Mouse (Mus musculus): ENCODE results near the gene Grm1. TPM values are rescaled to one million over a fixed set of nuclear protein-coding genes. Genes with fewer than 3 reads are reported as not detected.

The Grm1 gene
- polyA plus RNA-seq, 1 experiment from 2014 or later = 0.08 TPM

- H3K4me1 ChIP-seq = no peaks in the 10 kb centered on the region
- no peak overlapping the region for H3K4me3 ChIP-seq
- no peak for DNase-seq (ENCODE audit: low spot score)
- no peak overlapping the region for H3K27ac ChIP-seq
- H3K27me3 ChIP-seq (ENCODE audit: insufficient read depth, poor library complexity, severe bottlenecking) = no peaks in the 10 kb centered on the region
- no peaks in the 10 kb centered on the region for H3K9me3 ChIP-seq
- H3K36me3 ChIP-seq = no peaks in the 10 kb centered on the region
- 74% methylated on average over 4 of the region's 4 CpGs for WGBS
These were observed 292.2 kb downstream of the Grm1 start for GRCm38 (mm10) chr10:10789967-10790366.

- DNase-seq (ENCODE audit: low spot score) = no peak
- no peaks in the 10 kb centered on the region for H3K27me3 ChIP-seq (ENCODE audit: insufficient read depth, poor library complexity, severe bottlenecking)
- H3K4me1 ChIP-seq = no peaks in the 10 kb centered on the region
- WGBS = 79% methylated on average over 6 of the region's 6 CpGs
- H3K27ac ChIP-seq = no peak overlapping the region
- H3K36me3 ChIP-seq = no peaks in the 10 kb centered on the region
- H3K9me3 ChIP-seq = no peaks in the 10 kb centered on the region
- no peak overlapping the region for H3K4me3 ChIP-seq
These were observed 294.2 kb downstream of the Grm1 start for GRCm38 (mm10) chr10:10787906-10788416.

DNA sequence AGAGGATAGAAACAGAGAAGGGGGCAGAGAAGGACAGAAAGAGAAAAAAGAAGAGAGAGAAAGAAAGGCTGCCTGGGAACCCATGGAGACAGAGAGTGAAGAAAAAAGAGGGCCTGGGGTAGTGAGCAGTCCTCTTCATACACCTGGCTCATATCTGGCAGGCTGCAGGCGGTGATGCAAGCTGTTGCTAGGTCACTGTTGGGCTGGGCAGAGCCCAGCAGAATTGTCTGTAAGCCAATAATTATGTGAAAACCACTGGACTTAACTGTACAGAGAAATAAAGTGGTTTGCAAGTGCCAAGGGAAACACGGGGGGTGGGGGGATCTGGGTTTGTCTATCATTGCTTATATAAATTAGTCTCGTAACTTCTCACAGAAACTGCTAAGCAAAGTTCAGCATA lies 297.0 kb downstream of the Grm1 start:
- WGBS = 78% methylated on average over 3 of the region's 3 CpGs
- DNase-seq (ENCODE audit: low spot score) = no peak
- Histone ChIP-seq H3K36me3 (no peaks in the 10 kb centered on the region), H3K9me3 (no peaks in the 10 kb centered on the region), H3K27me3 (ENCODE audit: insufficient read depth, poor library complexity, severe bottlenecking) (no peaks in the 10 kb centered on the region), H3K4me3 (no peak overlapping the region), H3K4me1 (no peaks in the 10 kb centered on the region), H3K27ac (no peak overlapping the region)

DNA sequence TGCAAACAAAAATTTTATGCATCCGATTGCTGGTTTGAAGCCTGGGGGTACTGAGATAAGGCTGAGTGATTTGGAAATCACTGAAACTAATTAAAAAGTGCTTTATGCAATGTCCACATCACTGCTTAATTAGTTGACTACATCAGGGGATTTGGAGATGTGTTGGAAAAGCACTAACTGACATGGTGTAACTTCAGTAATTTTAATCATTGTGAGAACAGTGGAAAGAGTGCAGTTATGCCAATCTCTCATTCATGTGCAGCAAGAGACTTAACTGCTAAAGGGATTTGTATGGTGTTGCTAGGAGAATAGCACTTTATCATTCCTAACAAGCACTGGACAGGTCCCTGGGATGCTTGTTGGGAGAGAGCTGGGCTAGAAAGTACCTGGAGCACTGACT lies 307.3 kb downstream of the Grm1 start:
- DNase-seq (ENCODE audit: low spot score) = no peak
- 82% methylated on average over 1 of the region's 1 CpGs for WGBS
- Histone ChIP-seq H3K4me3 (no peak overlapping the region), H3K27ac (no peak overlapping the region), H3K9me3 (no peaks in the 10 kb centered on the region), H3K36me3 (no peaks in the 10 kb centered on the region), H3K27me3 (ENCODE audit: insufficient read depth, poor library complexity, severe bottlenecking) (no peaks in the 10 kb centered on the region), H3K4me1 (no peaks in the 10 kb centered on the region)

DNA sequence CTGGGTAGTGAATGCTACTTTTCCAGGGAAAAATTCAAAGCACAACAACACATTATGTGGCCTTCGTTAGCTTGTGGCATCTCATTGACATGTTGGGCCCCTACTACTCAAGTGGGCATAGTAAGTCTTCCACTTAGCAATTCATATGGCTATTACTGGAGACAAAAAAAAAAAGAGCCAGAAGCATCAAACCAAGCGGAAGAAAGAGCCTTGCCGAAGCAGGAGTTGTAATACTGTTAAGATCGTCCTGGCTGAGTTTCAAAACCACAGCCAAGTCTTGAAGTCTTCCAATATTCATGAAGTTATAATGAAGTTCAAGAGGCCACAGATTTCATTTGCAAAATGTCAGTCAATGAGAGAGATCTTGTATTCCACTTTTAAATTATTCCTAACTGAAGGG lies 319.1 kb downstream of the Grm1 start:
- Histone ChIP-seq H3K4me3 (no peak overlapping the region), H3K27me3 (ENCODE audit: insufficient read depth, poor library complexity, severe bottlenecking) (no peaks in the 10 kb centered on the region), H3K36me3 (no peaks in the 10 kb centered on the region), H3K4me1 (no peaks in the 10 kb centered on the region), H3K27ac (no peak overlapping the region), H3K9me3 (no peaks in the 10 kb centered on the region)
- 88% methylated on average over 4 of the region's 4 CpGs for WGBS
- DNase-seq (ENCODE audit: low spot score) = no peak

DNA sequence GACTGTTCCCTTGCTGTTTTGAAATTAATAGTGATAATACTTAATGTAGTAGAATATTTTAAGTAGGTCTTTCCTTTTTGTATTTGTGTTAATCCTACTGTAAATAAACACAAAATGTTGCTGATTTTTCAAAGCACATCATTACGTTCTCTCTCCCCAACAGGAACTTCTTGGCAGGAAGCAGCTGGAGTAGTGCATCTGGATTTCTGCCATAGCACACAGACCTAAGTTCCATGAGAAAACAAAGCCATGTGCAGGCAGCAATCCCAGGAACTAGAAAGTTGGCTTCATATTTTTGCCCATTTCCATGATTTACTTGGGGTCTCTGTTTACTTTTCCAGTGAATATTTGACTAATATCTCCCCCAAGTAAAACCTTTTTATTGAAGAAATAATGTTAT lies 320.9 kb downstream of the Grm1 start:
- 56% methylated on average over 1 of the region's 1 CpGs for WGBS
- no peaks in the 10 kb centered on the region for H3K9me3 ChIP-seq
- H3K27ac ChIP-seq = no peak overlapping the region
- no peak for DNase-seq (ENCODE audit: low spot score)
- H3K27me3 ChIP-seq (ENCODE audit: insufficient read depth, poor library complexity, severe bottlenecking) = no peaks in the 10 kb centered on the region
- H3K36me3 ChIP-seq = no peaks in the 10 kb centered on the region
- H3K4me3 ChIP-seq = no peak overlapping the region
- no peaks in the 10 kb centered on the region for H3K4me1 ChIP-seq

GRCm38 (mm10) chr10:10760801-10761200 lies 321.4 kb downstream of the Grm1 start:
- DNase-seq (ENCODE audit: low spot score) = no peak
- Histone ChIP-seq H3K27ac (no peak overlapping the region), H3K4me3 (no peak overlapping the region), H3K27me3 (ENCODE audit: insufficient read depth, poor library complexity, severe bottlenecking) (no peaks in the 10 kb centered on the region), H3K4me1 (no peaks in the 10 kb centered on the region), H3K36me3 (no peaks in the 10 kb centered on the region), H3K9me3 (no peaks in the 10 kb centered on the region)
- WGBS = 73% methylated on average over 2 of the region's 2 CpGs

- Histone ChIP-seq H3K9me3 (no peaks in the 10 kb centered on the region), H3K27me3 (ENCODE audit: insufficient read depth, poor library complexity, severe bottlenecking) (no peaks in the 10 kb centered on the region), H3K27ac (no peak overlapping the region), H3K4me1 (no peaks in the 10 kb centered on the region), H3K36me3 (no peaks in the 10 kb centered on the region), H3K4me3 (no peak overlapping the region)
- 71% methylated on average over 1 of the region's 1 CpGs for WGBS
- no peak for DNase-seq (ENCODE audit: low spot score)
These were observed 331.1 kb downstream of the Grm1 start for GRCm38 (mm10) chr10:10751033-10751432.

- H3K9me3 ChIP-seq = no peaks in the 10 kb centered on the region
- no peak overlapping the region for H3K4me3 ChIP-seq
- H3K4me1 ChIP-seq = no peaks in the 10 kb centered on the region
- no peak for DNase-seq (ENCODE audit: low spot score)
- H3K27me3 ChIP-seq (ENCODE audit: insufficient read depth, poor library complexity, severe bottlenecking) = no peaks in the 10 kb centered on the region
- no peaks in the 10 kb centered on the region for H3K36me3 ChIP-seq
- no peak overlapping the region for H3K27ac ChIP-seq
- WGBS = 48% methylated on average over 1 of the region's 1 CpGs
These were observed 338.1 kb downstream of the Grm1 start for GRCm38 (mm10) chr10:10744097-10744496.

DNA sequence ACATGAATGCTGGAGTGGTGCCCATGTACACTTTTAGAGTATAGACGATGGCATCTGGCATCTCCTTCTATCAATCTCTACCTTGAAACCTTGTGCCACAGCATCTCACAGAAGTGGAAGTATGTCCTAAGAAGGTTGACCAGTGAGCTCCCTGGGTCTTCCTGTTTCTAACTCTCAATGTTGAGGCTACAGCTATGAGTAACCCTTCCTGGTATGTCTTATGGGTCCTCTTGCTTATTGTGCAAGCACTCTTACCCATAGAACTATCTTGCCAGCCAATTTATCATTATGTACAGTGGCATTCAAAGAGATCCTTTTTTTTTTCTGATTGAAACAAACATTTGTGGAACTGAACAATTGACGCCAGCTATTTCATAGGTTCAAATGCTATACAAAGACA lies 340.0 kb downstream of the Grm1 start:
- WGBS = 93% methylated on average over 2 of the region's 2 CpGs

GRCm38 (mm10) chr10:10741314-10741713 lies 340.8 kb downstream of the Grm1 start:
- H3K36me3 ChIP-seq = no peaks in the 10 kb centered on the region
- no peaks in the 10 kb centered on the region for H3K4me1 ChIP-seq
- H3K9me3 ChIP-seq = no peaks in the 10 kb centered on the region
- H3K4me3 ChIP-seq = no peak overlapping the region
- WGBS = 90% methylated on average over 5 of the region's 5 CpGs
- no peaks in the 10 kb centered on the region for H3K27me3 ChIP-seq (ENCODE audit: insufficient read depth, poor library complexity, severe bottlenecking)
- H3K27ac ChIP-seq = no peak overlapping the region
- no peak for DNase-seq (ENCODE audit: low spot score)

More for the DNA sequence above, 340.0 kb downstream of the Grm1 start:
- Histone ChIP-seq H3K27me3 (ENCODE audit: insufficient read depth, poor library complexity, severe bottlenecking) (no peaks in the 10 kb centered on the region), H3K4me1 (no peaks in the 10 kb centered on the region), H3K27ac (no peak overlapping the region), H3K4me3 (no peak overlapping the region), H3K9me3 (no peaks in the 10 kb centered on the region), H3K36me3 (no peaks in the 10 kb centered on the region)
- no peak for DNase-seq (ENCODE audit: low spot score)

GRCm38 (mm10) chr10:10740729-10741128 lies 341.4 kb downstream of the Grm1 start:
- no peaks in the 10 kb centered on the region for H3K9me3 ChIP-seq
- no peaks in the 10 kb centered on the region for H3K36me3 ChIP-seq
- H3K27ac ChIP-seq = no peak overlapping the region
- 78% methylated on average over 3 of the region's 3 CpGs for WGBS
- no peak for DNase-seq (ENCODE audit: low spot score)
- H3K4me3 ChIP-seq = no peak overlapping the region
- no peaks in the 10 kb centered on the region for H3K4me1 ChIP-seq
- H3K27me3 ChIP-seq (ENCODE audit: insufficient read depth, poor library complexity, severe bottlenecking) = no peaks in the 10 kb centered on the region

DNA sequence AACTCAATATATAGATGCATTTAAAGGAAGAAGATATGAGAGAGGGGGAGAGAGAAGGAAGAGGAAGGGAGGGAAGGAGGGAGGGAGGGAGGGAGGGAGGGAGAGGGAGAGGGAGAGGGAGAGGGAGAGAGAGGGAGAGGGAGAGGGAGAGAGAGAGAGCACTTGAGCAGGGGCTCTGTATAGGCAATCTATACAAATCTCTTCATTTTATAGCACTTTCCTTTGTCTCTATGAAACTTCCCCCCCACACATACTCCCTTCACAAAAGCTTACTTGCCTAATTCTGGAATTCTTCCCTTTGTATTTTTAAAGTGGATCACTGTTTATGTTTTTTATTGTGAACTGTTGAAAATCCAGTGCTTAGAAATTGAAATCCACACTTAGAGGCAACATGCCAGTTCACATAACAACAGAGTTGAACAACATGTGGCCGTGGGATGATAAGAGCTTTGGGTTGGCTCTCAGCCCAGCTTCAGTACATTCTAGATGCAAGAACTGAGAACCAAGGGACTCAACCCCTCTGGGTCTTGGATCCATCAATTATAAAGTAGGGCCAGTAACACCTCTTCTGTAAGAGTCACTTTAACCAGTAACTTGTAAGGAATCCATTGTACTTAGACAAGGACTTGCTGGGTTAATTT lies 345.0 kb downstream of the Grm1 start:
- 48% methylated on average over 1 of the region's 1 CpGs for WGBS
- H3K27ac ChIP-seq = no peak overlapping the region
- no peaks in the 10 kb centered on the region for H3K9me3 ChIP-seq
- H3K36me3 ChIP-seq = no peaks in the 10 kb centered on the region
- no peaks in the 10 kb centered on the region for H3K27me3 ChIP-seq (ENCODE audit: insufficient read depth, poor library complexity, severe bottlenecking)
- DNase-seq (ENCODE audit: low spot score) = no peak
- no peak overlapping the region for H3K4me3 ChIP-seq
- H3K4me1 ChIP-seq = no peaks in the 10 kb centered on the region

- Histone ChIP-seq H3K27ac (no peak overlapping the region), H3K27me3 (ENCODE audit: insufficient read depth, poor library complexity, severe bottlenecking) (no peaks in the 10 kb centered on the region), H3K4me1 (no peaks in the 10 kb centered on the region), H3K4me3 (no peak overlapping the region), H3K36me3 (no peaks in the 10 kb centered on the region), H3K9me3 (no peaks in the 10 kb centered on the region)
- WGBS = 80% methylated on average over 5 of the region's 5 CpGs
- no peak for DNase-seq (ENCODE audit: low spot score)
These were observed 347.6 kb downstream of the Grm1 start for GRCm38 (mm10) chr10:10734561-10734960.

All from heart, embryonic 10.5 days (tissue).